Mouse (Mus musculus) liver, embryonic 13.5 days (tissue): ENCODE results near the gene Sema3d. TPM values are rescaled to one million over a fixed set of nuclear protein-coding genes. Genes with fewer than 3 reads are reported as not detected.

ENCODE experiments used
- ATAC-seq: fragments of 200-750 bp; cut with Nextera tagmentation; 2 replicates; pipeline ENCODE4 v1.8.0; 2017; ENCODE audit warnings: low read depth, mild to moderate bottlenecking, moderate number of reproducible peaks, moderate library complexity
- DNase-seq: peaks from one replicate; pipeline ENCODE4 v3.0.0; 2022
- H3K27ac ChIP-seq: fragments of 300-500 bp; sonication (generic); 2 replicates; pipeline ENCODE4 v1.5.1; 2015; ENCODE audit warnings: moderate library complexity, mild to moderate bottlenecking, inconsistent platforms
- H3K27me3 ChIP-seq: fragments of 300-500 bp; sonication (generic); 2 replicates; pipeline ENCODE4 v1.6.1; 2015; ENCODE audit warnings: mild to moderate bottlenecking, inconsistent platforms
- H3K36me3 ChIP-seq: fragments of 300-500 bp; sonication (generic); 2 replicates; pipeline ENCODE4 v1.6.1; 2015; ENCODE audit warnings: mild to moderate bottlenecking, inconsistent platforms
- H3K4me1 ChIP-seq: fragments of 300-500 bp; sonication (generic); replicated peaks from 2 replicates; pipeline ENCODE4 v1.6.1; 2015; ENCODE audit warnings: inconsistent platforms
- H3K4me2 ChIP-seq: fragments of 300-500 bp; sonication (generic); 2 replicates; pipeline ENCODE4 v1.6.1; 2015; ENCODE audit warnings: inconsistent platforms, mild to moderate bottlenecking, moderate library complexity
- H3K4me3 ChIP-seq: fragments of 300-500 bp; sonication (generic); replicated peaks from 2 replicates; pipeline ENCODE4 v1.5.1; 2015; ENCODE audit warnings: mild to moderate bottlenecking, inconsistent platforms
- H3K9ac ChIP-seq: fragments of 300-500 bp; sonication (generic); 2 replicates; pipeline ENCODE4 v1.6.1; 2015; ENCODE audit warnings: mild to moderate bottlenecking, inconsistent platforms
- H3K9me3 ChIP-seq: fragments of 300-500 bp; sonication (generic); replicated peaks from 2 replicates; pipeline ENCODE4 v1.6.1; 2016; ENCODE audit warnings: inconsistent platforms
- WGBS: fragments of 180-500 bp; shearing (Covaris S2); methylation state at CpG from one replicate; pipeline ENCODE4 v1.1.7; 2015; ENCODE audit not compliant: insufficient replicate concordance; 5-methylcytosine and 5-hydroxymethylcytosine counted together
- polyA plus RNA-seq: library from polyadenylated mRNA; unstranded; fragments of >200 nt; fragmentation: Nextera tagmentation; extraction: Ambion mirVana; gene quantifications from 2 replicates; pipeline ENCODE4 v1.2.1, GENCODE M21; 2015

Sema3d gene
- polyA plus RNA-seq, 1 experiment from 2014 or later, result 1.3 TPM

- H3K4me2 ChIP-seq, result no peak overlapping the region
- no peaks in the 10 kb centered on the region for H3K9me3 ChIP-seq
- DNase-seq (no peak), ATAC-seq (no peak)
- H3K9ac ChIP-seq, result no peak overlapping the region
- H3K4me1 ChIP-seq, result no peaks in the 10 kb centered on the region
- no peak overlapping the region for H3K27ac ChIP-seq
- no peak overlapping the region for H3K4me3 ChIP-seq
- no peaks in the 10 kb centered on the region for H3K27me3 ChIP-seq
- 69% methylated on average over 7 of the region's 7 CpGs for WGBS
- H3K36me3 ChIP-seq, result no peaks in the 10 kb centered on the region
Measured at GRCm38 (mm10) chr5:12442176-12443105, 59.3 kb downstream of the Sema3d start.

GRCm38 (mm10) chr5:12451089-12451488 is 67.9 kb downstream of the Sema3d start:
- H3K9ac ChIP-seq, result no peak overlapping the region
- no peak overlapping the region for H3K4me3 ChIP-seq
- no peak overlapping the region for H3K4me2 ChIP-seq
- no peaks in the 10 kb centered on the region for H3K36me3 ChIP-seq
- no peak overlapping the region for H3K27ac ChIP-seq
- DNase-seq (no peak), ATAC-seq (no peak)
- no peaks in the 10 kb centered on the region for H3K4me1 ChIP-seq
- H3K27me3 ChIP-seq, result no peaks in the 10 kb centered on the region
- 58% methylated on average over 4 of the region's 4 CpGs for WGBS
- H3K9me3 ChIP-seq, result 0 out of 2 replicates have a peak, but pooled peaks cover 2% of the 10 kb centered on the region

- Histone ChIP-seq H3K9me3 (0 out of 2 replicates have a peak, but pooled peaks cover 2% of the 10 kb centered on the region), H3K4me2 (no peak overlapping the region), H3K27me3 (no peaks in the 10 kb centered on the region), H3K36me3 (no peaks in the 10 kb centered on the region), H3K4me1 (no peaks in the 10 kb centered on the region), H3K27ac (no peak overlapping the region), H3K9ac (no peak overlapping the region), H3K4me3 (no peak overlapping the region)
- WGBS, result 43% methylated on average over 1 of the region's 1 CpGs
- ATAC-seq (no peak), DNase-seq (no peak)
Measured at GRCm38 (mm10) chr5:12454946-12455345, 71.8 kb downstream of the Sema3d start.

- no peak for DNase-seq
- no peaks in the 10 kb centered on the region for H3K9me3 ChIP-seq
Measured at GRCm38 (mm10) chr5:12457509-12457908, 74.3 kb downstream of the Sema3d start.

GRCm38 (mm10) chr5:12467568-12468336 is 84.6 kb downstream of the Sema3d start:
- H3K9me3 ChIP-seq, result no peaks in the 10 kb centered on the region
- DNase-seq, result no peak
- no peak overlapping the region for H3K27ac ChIP-seq
- no peaks in the 10 kb centered on the region for H3K4me1 ChIP-seq
- H3K4me3 ChIP-seq, result no peak overlapping the region
- H3K9ac ChIP-seq, result no peak overlapping the region
- H3K27me3 ChIP-seq, result no peaks in the 10 kb centered on the region
- no peaks in the 10 kb centered on the region for H3K36me3 ChIP-seq
- WGBS, result 62% methylated on average over 4 of the region's 4 CpGs
- no peak overlapping the region for H3K4me2 ChIP-seq
- no peak for ATAC-seq

More at GRCm38 (mm10) chr5:12457509-12457908, 74.3 kb downstream of the Sema3d start:
- Histone ChIP-seq H3K27me3 (no peaks in the 10 kb centered on the region), H3K27ac (no peak overlapping the region), H3K36me3 (no peaks in the 10 kb centered on the region), H3K4me3 (no peak overlapping the region), H3K9ac (no peak overlapping the region), H3K4me2 (no peak overlapping the region), H3K4me1 (no peaks in the 10 kb centered on the region)
- WGBS, result 64% methylated on average over 1 of the region's 1 CpGs
- no peak for ATAC-seq

- ATAC-seq, result no peak
- Histone ChIP-seq H3K9me3 (no peaks in the 10 kb centered on the region), H3K27ac (no peak overlapping the region), H3K4me1 (no peaks in the 10 kb centered on the region), H3K27me3 (no peaks in the 10 kb centered on the region), H3K4me3 (no peak overlapping the region), H3K9ac (no peak overlapping the region), H3K36me3 (no peaks in the 10 kb centered on the region), H3K4me2 (no peak overlapping the region)
- DNase-seq, result no peak
- WGBS, result 62% methylated on average over 5 of the region's 5 CpGs
Measured at GRCm38 (mm10) chr5:12474904-12475638, 91.9 kb downstream of the Sema3d start.

GRCm38 (mm10) chr5:12475639-12475916 is 92.4 kb downstream of the Sema3d start:
- Histone ChIP-seq H3K9me3 (no peaks in the 10 kb centered on the region), H3K27me3 (no peaks in the 10 kb centered on the region), H3K27ac (no peak overlapping the region), H3K4me3 (no peak overlapping the region), H3K36me3 (no peaks in the 10 kb centered on the region), H3K4me2 (no peak overlapping the region), H3K4me1 (no peaks in the 10 kb centered on the region), H3K9ac (no peak overlapping the region)
- 72% methylated on average over 4 of the region's 4 CpGs for WGBS
- ATAC-seq (no peak), DNase-seq (no peak)

GRCm38 (mm10) chr5:12487926-12488325 is 104.7 kb downstream of the Sema3d start:
- Histone ChIP-seq H3K4me3 (no peak overlapping the region), H3K4me1 (no peaks in the 10 kb centered on the region), H3K4me2 (no peak overlapping the region), H3K27ac (no peak overlapping the region), H3K9me3 (no peaks in the 10 kb centered on the region), H3K9ac (no peak overlapping the region), H3K36me3 (no peaks in the 10 kb centered on the region), H3K27me3 (no peaks in the 10 kb centered on the region)
- WGBS, result 47% methylated on average over 2 of the region's 2 CpGs
- ATAC-seq (no peak), DNase-seq (no peak)

- Histone ChIP-seq H3K4me2 (no peak overlapping the region), H3K36me3 (no peaks in the 10 kb centered on the region), H3K27ac (no peak overlapping the region), H3K27me3 (no peaks in the 10 kb centered on the region), H3K4me3 (no peak overlapping the region), H3K9me3 (no peaks in the 10 kb centered on the region), H3K4me1 (no peaks in the 10 kb centered on the region), H3K9ac (no peak overlapping the region)
- WGBS, result 76% methylated on average over 1 of the region's 1 CpGs
- DNase-seq (no peak), ATAC-seq (no peak)
Measured at GRCm38 (mm10) chr5:12491704-12492103, 108.5 kb downstream of the Sema3d start.

GRCm38 (mm10) chr5:12498227-12498928 is 115.2 kb downstream of the Sema3d start:
- Histone ChIP-seq H3K4me1 (no peaks in the 10 kb centered on the region), H3K27ac (no peak overlapping the region), H3K4me2 (no peak overlapping the region), H3K4me3 (no peak overlapping the region), H3K36me3 (no peaks in the 10 kb centered on the region), H3K27me3 (no peaks in the 10 kb centered on the region), H3K9me3 (no peaks in the 10 kb centered on the region), H3K9ac (no peak overlapping the region)
- ATAC-seq, result no peak
- no peak for DNase-seq
- 62% methylated on average over 6 of the region's 6 CpGs for WGBS

- Histone ChIP-seq H3K4me2 (no peak overlapping the region), H3K36me3 (no peaks in the 10 kb centered on the region), H3K4me1 (no peaks in the 10 kb centered on the region), H3K27me3 (no peaks in the 10 kb centered on the region), H3K9ac (no peak overlapping the region), H3K4me3 (no peak overlapping the region), H3K9me3 (no peaks in the 10 kb centered on the region), H3K27ac (no peak overlapping the region)
- 51% methylated on average over 5 of the region's 5 CpGs for WGBS
- no peak for DNase-seq
- no peak for ATAC-seq
Measured at GRCm38 (mm10) chr5:12499037-12499436, 115.9 kb downstream of the Sema3d start.
